Mouse (Mus musculus) heart, embryonic 11.5 days (tissue): ENCODE data around the gene Ncoa3. TPM values are rescaled to one million over a fixed set of nuclear protein-coding genes. Genes with fewer than 3 reads are reported as not detected.

Experiments
- ATAC-seq: fragments of 200-750 bp; cut with Nextera tagmentation; replicated peaks from 2 replicates; pipeline ENCODE4 v1.8.0; 2017; ENCODE audit warnings: moderate library complexity; ENCODE audit not compliant: insufficient number of reproducible peaks, low FRiP score, low TSS enrichment
- H3K27ac ChIP-seq: fragments of 300-500 bp; sonication (generic); 2 replicates; pipeline ENCODE4 v1.5.1; 2014; ENCODE audit warnings: mild to moderate bottlenecking, low read depth, low read length
- H3K27me3 ChIP-seq: fragments of 300-500 bp; sonication (generic); 2 replicates; pipeline ENCODE4 v1.6.1; 2014; ENCODE audit warnings: mild to moderate bottlenecking, low read length, mixed read lengths; ENCODE audit not compliant: control insufficient read depth, insufficient read depth
- H3K36me3 ChIP-seq: fragments of 300-500 bp; sonication (generic); 2 replicates; pipeline ENCODE4 v1.6.1; 2014; ENCODE audit warnings: mild to moderate bottlenecking, low read length, moderate library complexity, mixed read lengths; ENCODE audit not compliant: control insufficient read depth, insufficient read depth
- H3K4me1 ChIP-seq: fragments of 300-500 bp; sonication (generic); 2 replicates; pipeline ENCODE4 v1.6.1; 2014; ENCODE audit warnings: low read length; ENCODE audit not compliant: control insufficient read depth, insufficient read depth
- H3K4me2 ChIP-seq: fragments of 300-500 bp; sonication (generic); 2 replicates; pipeline ENCODE4 v1.6.1; 2014; ENCODE audit warnings: mild to moderate bottlenecking, moderate library complexity
- H3K4me3 ChIP-seq: fragments of 300-500 bp; sonication (generic); 2 replicates; pipeline ENCODE4 v1.5.1; 2014; ENCODE audit warnings: low read depth, low read length
- H3K9ac ChIP-seq: fragments of 300-500 bp; sonication (generic); 2 replicates; pipeline ENCODE4 v1.6.1; 2014; ENCODE audit warnings: mild to moderate bottlenecking, low read depth, low read length, moderate library complexity
- H3K9me3 ChIP-seq: fragments of 300-500 bp; sonication (generic); replicated peaks from 2 replicates; pipeline ENCODE4 v1.6.1; 2016; ENCODE audit warnings: low read length; ENCODE audit not compliant: control insufficient read depth
- WGBS: fragments of 180-500 bp; shearing (Covaris S2); extraction: QIAGEN DNeasy Blood & Tissue Kit; methylation state at CpG from one replicate; pipeline ENCODE4 v1.1.7; 2014; ENCODE audit not compliant: insufficient replicate concordance; 5-methylcytosine and 5-hydroxymethylcytosine counted together
- polyA plus RNA-seq: library from polyadenylated mRNA; unstranded; fragments of >200 nt; fragmentation: Nextera tagmentation; extraction: Ambion mirVana; gene quantifications from 2 replicates; pipeline ENCODE4 v1.2.1, GENCODE M21; 2014

Gene Ncoa3
- polyA plus RNA-seq, 1 experiment from 2014 or later, result 15.6 TPM

GRCm38 (mm10) chr2:166073082-166073481 lies 80.6 kb downstream of the Ncoa3 start:
- H3K4me3 ChIP-seq, result no peak overlapping the region
- ATAC-seq, result no peak
- H3K9ac ChIP-seq, result no peak overlapping the region
- no peaks in the 10 kb centered on the region for H3K9me3 ChIP-seq
- no peak overlapping the region for H3K27ac ChIP-seq
- peaks cover 30% of the 10 kb centered on the region for H3K36me3 ChIP-seq
- peaks cover 13% of the 10 kb centered on the region for H3K4me1 ChIP-seq
- no peaks in the 10 kb centered on the region for H3K27me3 ChIP-seq
- WGBS, result 55% methylated on average over 10 of the region's 10 CpGs
- H3K4me2 ChIP-seq, result no peak overlapping the region

- ATAC-seq, result 0 out of 2 replicates have a peak, but pooled peaks have one; percentile 25
These were observed 81.9 kb downstream of the Ncoa3 start for GRCm38 (mm10) chr2:166074322-166074721.

GRCm38 (mm10) chr2:166077371-166077770 lies 84.9 kb downstream of the Ncoa3 start:
- ATAC-seq, result no peak
- Histone ChIP-seq H3K27ac (no peak overlapping the region), H3K27me3 (no peaks in the 10 kb centered on the region), H3K9me3 (no peaks in the 10 kb centered on the region), H3K9ac (no peak overlapping the region), H3K4me3 (no peak overlapping the region), H3K36me3 (peaks cover 17% of the 10 kb centered on the region), H3K4me2 (no peak overlapping the region), H3K4me1 (peaks cover 37% of the 10 kb centered on the region)
- WGBS, result 85% methylated on average over 9 of the region's 9 CpGs

More at GRCm38 (mm10) chr2:166074322-166074721, 81.9 kb downstream of the Ncoa3 start:
- peaks cover 30% of the 10 kb centered on the region for H3K36me3 ChIP-seq
- no peaks in the 10 kb centered on the region for H3K9me3 ChIP-seq
- H3K4me2 ChIP-seq, result no peak overlapping the region
- no peak overlapping the region for H3K4me3 ChIP-seq
- H3K9ac ChIP-seq, result no peak overlapping the region
- no peaks in the 10 kb centered on the region for H3K27me3 ChIP-seq
- H3K27ac ChIP-seq, result no peak overlapping the region
- WGBS, result 53% methylated on average over 6 of the region's 6 CpGs
- H3K4me1 ChIP-seq, result peaks cover 13% of the 10 kb centered on the region

GRCm38 (mm10) chr2:166079231-166079630 lies 86.8 kb downstream of the Ncoa3 start:
- Histone ChIP-seq H3K4me2 (no peak overlapping the region), H3K9me3 (no peaks in the 10 kb centered on the region), H3K27ac (0 out of 2 replicates have a peak overlapping the region, but pooled peaks have one; percentile 96), H3K4me1 (peaks cover 35% of the 10 kb centered on the region), H3K27me3 (no peaks in the 10 kb centered on the region), H3K36me3 (peaks cover 15% of the 10 kb centered on the region), H3K4me3 (no peak overlapping the region), H3K9ac (no peak overlapping the region)
- ATAC-seq, result no peak
- 91% methylated on average over 14 of the region's 14 CpGs for WGBS

GRCm38 (mm10) chr2:166079961-166080885 lies 87.8 kb downstream of the Ncoa3 start:
- WGBS, result 46% methylated on average over 17 of the region's 17 CpGs
- peak; percentile 76 for ATAC-seq
- Histone ChIP-seq H3K4me2 (peak overlapping the region; percentile 61), H3K27ac (peak overlapping the region; percentile 96), H3K4me3 (peak overlapping the region; percentile 33), H3K9ac (peak overlapping the region; percentile 72), H3K4me1 (peaks cover 28% of the 10 kb centered on the region), H3K9me3 (no peaks in the 10 kb centered on the region), H3K27me3 (no peaks in the 10 kb centered on the region), H3K36me3 (peaks cover 15% of the 10 kb centered on the region)

- peaks cover 26% of the 10 kb centered on the region for H3K4me1 ChIP-seq
- peak overlapping the region; percentile 96 for H3K27ac ChIP-seq
- WGBS, result 64% methylated on average over 21 of the region's 21 CpGs
- H3K9me3 ChIP-seq, result no peaks in the 10 kb centered on the region
- peaks cover 15% of the 10 kb centered on the region for H3K36me3 ChIP-seq
- H3K4me2 ChIP-seq, result peak overlapping the region; percentile 61
- peak overlapping the region; percentile 33 for H3K4me3 ChIP-seq
- peak overlapping the region; percentile 72 for H3K9ac ChIP-seq
- no peaks in the 10 kb centered on the region for H3K27me3 ChIP-seq
- ATAC-seq, result peak; percentile 67
These were observed 88.7 kb downstream of the Ncoa3 start for GRCm38 (mm10) chr2:166080967-166081750.

GRCm38 (mm10) chr2:166082193-166082592 lies 89.8 kb downstream of the Ncoa3 start:
- Histone ChIP-seq H3K4me2 (no peak overlapping the region), H3K36me3 (peaks cover 12% of the 10 kb centered on the region), H3K4me3 (no peak overlapping the region), H3K27me3 (no peaks in the 10 kb centered on the region), H3K9me3 (no peaks in the 10 kb centered on the region), H3K27ac (peak overlapping the region; percentile 96; the same call in 1 of the 2 replicates), H3K4me1 (peaks cover 24% of the 10 kb centered on the region), H3K9ac (no peak overlapping the region)
- WGBS, result 44% methylated on average over 5 of the region's 5 CpGs
- ATAC-seq, result no peak

- no peak for ATAC-seq
- Histone ChIP-seq H3K4me1 (peaks cover 24% of the 10 kb centered on the region), H3K4me2 (no peak overlapping the region), H3K4me3 (no peak overlapping the region), H3K9ac (0 out of 2 replicates have a peak overlapping the region, but pooled peaks have one; percentile 22), H3K27me3 (no peaks in the 10 kb centered on the region), H3K36me3 (peaks cover 11% of the 10 kb centered on the region), H3K27ac (no peak overlapping the region), H3K9me3 (no peaks in the 10 kb centered on the region)
- WGBS, result 75% methylated on average over 10 of the region's 10 CpGs
These were observed 90.2 kb downstream of the Ncoa3 start for GRCm38 (mm10) chr2:166082661-166083060.
